Mouse (Mus musculus): ENCODE measurements at regions not wholly inside any gene's neighbourhood (a gene's known extent, or its start where the extent isn't known, plus 50 kb on each side); places are given as distances from the start of the nearest gene placed in this dataset.

- Histone ChIP-seq H3K9ac (0 out of 2 replicates have a peak overlapping the region, but pooled peaks have one; percentile 16), H3K4me2 (peak overlapping the region; percentile 53), H3K36me3 (no peaks in the 10 kb centered on the region), H3K4me3 (no peak overlapping the region), H3K9me3 (replicated peaks) (no peaks in the 10 kb centered on the region), H3K27ac (ENCODE audit: poor library complexity, severe bottlenecking) (peak overlapping the region; percentile 83), H3K27me3 (replicated peaks) (no peaks in the 10 kb centered on the region), H3K4me1 (replicated peaks) (peaks cover 29% of the 10 kb centered on the region)
- 9% methylated on average over 6 of the region's 6 CpGs for WGBS
- ATAC-seq (ENCODE audit: insufficient number of reproducible peaks, low FRiP score) = peak; percentile 42; the same call in 1 of the 2 replicates
Observed at GRCm38 (mm10) chr9:25201671-25202070, 50.1 kb upstream of the Herpud2 start.
